Mouse (Mus musculus) limb, embryonic 10.5 days (tissue): ENCODE data around the gene Lmo1. TPM values are rescaled to one million over a fixed set of nuclear protein-coding genes. Genes with fewer than 3 reads are reported as not detected.
"Not testable (repeated sequence)": the region's sequence is repeated elsewhere in the genome, so short reads cannot be mapped to it uniquely, and the experiment has no call there.

ENCODE experiments used
- DNase-seq: peaks from one replicate; pipeline ENCODE4 v3.0.0-alpha.2; 2017; ENCODE audit warnings: low spot score
- H3K27ac ChIP-seq: fragments of 300-500 bp; sonication (generic); 2 replicates; pipeline ENCODE4 v1.5.1; 2016; ENCODE audit warnings: mild to moderate bottlenecking
- H3K27me3 ChIP-seq: fragments of 300-500 bp; sonication (generic); 2 replicates; pipeline ENCODE4 v1.6.1; 2016; ENCODE audit warnings: low read depth, mild to moderate bottlenecking; ENCODE audit not compliant: poor library complexity, severe bottlenecking
- H3K36me3 ChIP-seq: fragments of 300-500 bp; sonication (generic); 2 replicates; pipeline ENCODE4 v1.6.1; 2016; ENCODE audit warnings: mild to moderate bottlenecking, moderate library complexity
- H3K4me1 ChIP-seq: fragments of 300-500 bp; sonication (generic); 2 replicates; pipeline ENCODE4 v1.6.1; 2016
- H3K4me3 ChIP-seq: fragments of 300-500 bp; sonication (generic); 2 replicates; pipeline ENCODE4 v1.5.1; 2016; ENCODE audit warnings: mild to moderate bottlenecking, moderate library complexity
- H3K9me3 ChIP-seq: fragments of 300-500 bp; sonication (generic); replicated peaks from 2 replicates; pipeline ENCODE4 v1.6.1; 2016; ENCODE audit warnings: mild to moderate bottlenecking
- WGBS: fragments of 180-500 bp; shearing (Covaris S2); methylation state at CpG from one replicate; pipeline ENCODE4 v1.1.7; 2016; 5-methylcytosine and 5-hydroxymethylcytosine counted together
- polyA plus RNA-seq: library from polyadenylated mRNA; unstranded; fragments of >200 nt; fragmentation: Nextera tagmentation; extraction: Ambion mirVana; gene quantifications from 2 replicates; pipeline ENCODE4 v1.2.1, GENCODE M21; 2016

The Lmo1 gene
- polyA plus RNA-seq, 1 experiment from 2014 or later, result 46.7 TPM

- not testable (repeated sequence) for H3K4me3 ChIP-seq, H3K9me3 ChIP-seq, H3K4me1 ChIP-seq, H3K27ac ChIP-seq, H3K27me3 ChIP-seq, H3K36me3 ChIP-seq, DNase-seq
- no CpG with 5 or more reads among the region's 2 CpGs for WGBS
Measured at GRCm38 (mm10) chr7:109091316-109091715, 83.7 kb downstream of the Lmo1 start.

Other genes with a start within 250 kb of the Lmo1 start
- 0.11 and 0.14 TPM in 2 replicates for gene Nlrp10, start 245.0 kb downstream of the Lmo1 start, polyA plus RNA-seq
- 85.8 and 87.3 TPM in 2 replicates for gene Eif3f, start 240.8 kb downstream of the Lmo1 start, polyA plus RNA-seq
- 2.4 and 3.7 TPM in 2 replicates for gene Tub, start 224.9 kb downstream of the Lmo1 start, polyA plus RNA-seq
- gene Ric3, start 91.9 kb downstream of the Lmo1 start, polyA plus RNA-seq, result 4.6 and 5.8 TPM in 2 replicates